Mouse (Mus musculus) heart, postnatal 0 days (tissue): ENCODE results near the gene 4930539E08Rik. TPM values are rescaled to one million over a fixed set of nuclear protein-coding genes. Genes with fewer than 3 reads are reported as not detected.
A peak's percentile ranks its signal among the peaks of the same experiment; 100 is the strongest.

Source experiments
- ATAC-seq: fragments of 200-750 bp; cut with Nextera tagmentation; 2 replicates; pipeline ENCODE4 v1.8.0; 2017; ENCODE audit warnings: low read depth, moderate number of reproducible peaks, moderate library complexity; ENCODE audit not compliant: insufficient read depth
- DNase-seq: peaks from one replicate; pipeline ENCODE4 v3.0.0-alpha.2; 2016; ENCODE audit warnings: low spot score
- H3K27ac ChIP-seq: fragments of 300-500 bp; sonication (generic); 2 replicates; pipeline ENCODE4 v1.5.1; 2014; ENCODE audit warnings: low read depth, mild to moderate bottlenecking
- H3K27me3 ChIP-seq: fragments of 300-500 bp; sonication (generic); 2 replicates; pipeline ENCODE4 v1.6.1; 2014; ENCODE audit warnings: low read length, mixed read lengths; ENCODE audit not compliant: control insufficient read depth, insufficient read depth
- H3K36me3 ChIP-seq: fragments of 300-500 bp; sonication (generic); replicated peaks from 2 replicates; pipeline ENCODE4 v1.6.1; 2014; ENCODE audit warnings: low read length, mixed read lengths; ENCODE audit not compliant: control insufficient read depth, insufficient read depth
- H3K4me1 ChIP-seq: fragments of 300-500 bp; sonication (generic); 2 replicates; pipeline ENCODE4 v1.6.1; 2014; ENCODE audit warnings: antibody characterized with exemption; ENCODE audit not compliant: control insufficient read depth, insufficient read depth
- H3K4me2 ChIP-seq: fragments of 300-500 bp; sonication (generic); 2 replicates; pipeline ENCODE4 v1.6.1; 2014; ENCODE audit warnings: low read depth, mild to moderate bottlenecking, low read length, moderate library complexity
- H3K4me3 ChIP-seq: fragments of 300-500 bp; sonication (generic); 2 replicates; pipeline ENCODE4 v1.5.1; 2014; ENCODE audit warnings: low read depth, low read length
- H3K9ac ChIP-seq: fragments of 300-500 bp; sonication (generic); replicated peaks from 2 replicates; pipeline ENCODE4 v1.6.1; 2014; ENCODE audit warnings: low read depth, low read length, mixed read lengths
- H3K9me3 ChIP-seq: fragments of 300-500 bp; sonication (generic); replicated peaks from 2 replicates; pipeline ENCODE4 v1.6.1; 2016; ENCODE audit warnings: low read length; ENCODE audit not compliant: control insufficient read depth
- CTCF ChIP-seq: IDR thresholded peaks from 2 replicates; pipeline ENCODE4 v1.5.1; 2016; ENCODE audit warnings: antibody characterized with exemption, control low read depth, low read depth
- EP300 ChIP-seq: IDR thresholded peaks from 2 replicates; pipeline ENCODE4 v1.6.1; 2016; ENCODE audit warnings: antibody characterized with exemption, low read depth
- WGBS: fragments of 180-500 bp; shearing (Covaris S2); extraction: QIAGEN DNeasy Blood & Tissue Kit; methylation state at CpG from one replicate; pipeline ENCODE4 v1.1.7; 2014; 5-methylcytosine and 5-hydroxymethylcytosine counted together
- polyA plus RNA-seq: library from polyadenylated mRNA; unstranded; fragments of >200 nt; fragmentation: Nextera tagmentation; extraction: Ambion mirVana; gene quantifications from 2 replicates; pipeline ENCODE4 v1.2.1, GENCODE M21; 2015
- total RNA-seq: library from RNA; depleted of rRNA; stranded (reverse); fragments of >200 nt; gene quantifications from 2 replicates; pipeline ENCODE4 v1.2.3, GENCODE M21; 2014; ENCODE audit warnings: low replicate concordance

The 4930539E08Rik gene
- total and polyA plus RNA-seq, 2 experiments from 2014 or later, result 0.03 TPM; not detected in 1

DNA sequence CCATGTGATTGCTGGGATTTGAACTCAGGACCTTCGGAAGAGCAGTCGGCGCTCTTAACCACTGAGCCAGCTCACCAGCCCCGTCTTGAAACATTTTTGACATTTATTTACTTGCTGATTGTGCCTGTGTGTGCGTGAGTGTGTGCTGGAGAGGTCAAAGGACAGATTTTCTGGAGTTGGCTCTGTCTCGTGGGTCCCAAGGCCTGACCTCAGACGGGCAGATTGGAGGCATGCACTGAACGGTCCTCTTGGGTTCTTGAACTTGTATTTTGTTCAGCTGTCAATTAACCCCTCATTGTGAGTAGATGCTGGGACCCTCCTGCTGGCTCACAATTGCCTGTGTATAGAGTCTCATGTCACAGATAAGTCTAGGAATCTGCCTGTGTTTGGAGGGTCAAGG, 28.9 kb downstream of the 4930539E08Rik start:
- ATAC-seq, result no peak
- Histone ChIP-seq H3K27me3 (0 out of 2 replicates have a peak, but pooled peaks cover 2% of the 10 kb centered on the region), H3K9me3 (no peaks in the 10 kb centered on the region), H3K4me2 (no peak overlapping the region), H3K9ac (no peak overlapping the region), H3K36me3 (no peaks in the 10 kb centered on the region), H3K4me1 (no peaks in the 10 kb centered on the region), H3K27ac (no peak overlapping the region), H3K4me3 (no peak overlapping the region)
- no peak for DNase-seq
- 80% methylated on average over 8 of the region's 8 CpGs for WGBS
- TF ChIP-seq CTCF (no peak), EP300 (no peak)

GRCm38 (mm10) chr17:28885231-28885630, 29.9 kb downstream of the 4930539E08Rik start:
- no peak overlapping the region for H3K9ac ChIP-seq
- no peak overlapping the region for H3K27ac ChIP-seq
- DNase-seq, result no peak

GRCm38 (mm10) chr17:28883941-28884516, 31.1 kb downstream of the 4930539E08Rik start:
- no peak overlapping the region for H3K4me2 ChIP-seq
- peaks cover 15% of the 10 kb centered on the region for H3K27me3 ChIP-seq
- DNase-seq (no peak), ATAC-seq (no peak)
- no peak overlapping the region for H3K27ac ChIP-seq
- H3K4me1 ChIP-seq, result no peaks in the 10 kb centered on the region
- H3K36me3 ChIP-seq, result no peaks in the 10 kb centered on the region
- H3K4me3 ChIP-seq, result no peak overlapping the region
- no peaks in the 10 kb centered on the region for H3K9me3 ChIP-seq
- TF ChIP-seq EP300 (no peak), CTCF (no peak)
- 56% methylated on average over 10 of the region's 10 CpGs for whole genome bisulfite sequencing
- H3K9ac ChIP-seq, result no peak overlapping the region

More at GRCm38 (mm10) chr17:28885231-28885630, 29.9 kb downstream of the 4930539E08Rik start:
- TF ChIP-seq CTCF, result no peak
- no peak for TF ChIP-seq EP300
- H3K4me1 ChIP-seq, result no peaks in the 10 kb centered on the region
- H3K4me2 ChIP-seq, result no peak overlapping the region
- WGBS, result 72% methylated on average over 8 of the region's 8 CpGs
- H3K27me3 ChIP-seq, result peaks cover 13% of the 10 kb centered on the region
- no peaks in the 10 kb centered on the region for H3K9me3 ChIP-seq
- no peak overlapping the region for H3K4me3 ChIP-seq
- no peak for ATAC-seq
- no peaks in the 10 kb centered on the region for H3K36me3 ChIP-seq

- Histone ChIP-seq H3K4me3 (no peak overlapping the region), H3K9ac (no peak overlapping the region), H3K9me3 (no peaks in the 10 kb centered on the region), H3K4me2 (no peak overlapping the region), H3K36me3 (no peaks in the 10 kb centered on the region), H3K4me1 (no peaks in the 10 kb centered on the region), H3K27ac (no peak overlapping the region), H3K27me3 (peaks cover 15% of the 10 kb centered on the region)
- TF ChIP-seq CTCF (no peak), EP300 (no peak)
- WGBS, result 55% methylated on average over 8 of the region's 8 CpGs
- ATAC-seq (no peak), DNase-seq (no peak)
Measured at GRCm38 (mm10) chr17:28882810-28883209, 32.3 kb downstream of the 4930539E08Rik start.

DNA sequence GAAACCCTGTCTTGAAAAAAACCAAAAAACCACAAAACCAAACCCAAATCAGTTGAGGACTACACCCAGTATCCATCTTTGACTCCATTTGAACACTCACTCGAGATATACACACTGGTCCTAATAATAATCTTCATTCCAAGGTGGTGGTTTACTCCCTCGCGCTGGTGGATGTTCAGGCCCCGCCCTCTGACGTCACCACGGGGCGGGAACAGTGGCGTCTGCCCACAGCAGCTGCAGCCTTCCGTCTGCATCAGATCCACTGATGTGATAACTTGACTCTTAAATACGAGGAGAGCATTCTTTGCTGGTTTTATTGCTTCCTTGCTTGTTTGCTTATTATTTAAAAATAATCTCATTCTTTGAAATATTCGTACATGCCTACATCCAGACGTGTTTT, 32.8 kb downstream of the 4930539E08Rik start:
- ATAC-seq (no peak), DNase-seq (peak; percentile 18)
- no peak overlapping the region for H3K9ac ChIP-seq
- H3K27me3 ChIP-seq, result peaks cover 15% of the 10 kb centered on the region
- H3K36me3 ChIP-seq, result no peaks in the 10 kb centered on the region
- H3K27ac ChIP-seq, result no peak overlapping the region
- no peaks in the 10 kb centered on the region for H3K4me1 ChIP-seq
- no peak overlapping the region for H3K4me3 ChIP-seq
- no peak overlapping the region for H3K4me2 ChIP-seq
- no peak for TF ChIP-seq EP300
- no peak for TF ChIP-seq CTCF
- no peaks in the 10 kb centered on the region for H3K9me3 ChIP-seq
- 4% methylated on average over 12 of the region's 12 CpGs for WGBS

DNA sequence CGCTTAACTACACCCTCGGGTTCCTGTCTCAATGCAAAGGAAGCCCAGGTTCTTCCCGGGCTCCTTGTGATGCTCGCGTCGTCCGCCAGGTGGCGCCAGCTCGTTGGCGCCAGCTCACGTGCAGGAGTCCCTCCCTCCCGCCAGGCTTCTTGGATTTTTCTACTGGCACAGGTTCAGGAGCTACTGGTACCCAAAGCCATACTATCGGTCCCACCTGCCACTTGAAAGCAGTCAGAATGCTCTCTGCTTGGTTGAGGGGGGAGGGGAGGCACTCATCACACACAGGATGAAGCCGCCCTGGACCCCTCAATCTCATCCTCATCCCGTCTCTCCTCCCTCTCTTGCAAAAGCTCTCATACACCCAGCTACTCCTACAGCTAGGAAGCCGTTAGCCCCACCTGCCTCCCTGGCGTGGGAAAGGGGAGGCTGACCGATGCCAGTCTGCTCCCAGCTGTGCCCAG, 35.2 kb downstream of the 4930539E08Rik start:
- Histone ChIP-seq H3K36me3 (no peaks in the 10 kb centered on the region), H3K9me3 (no peaks in the 10 kb centered on the region), H3K9ac (no peak overlapping the region), H3K27ac (no peak overlapping the region), H3K4me2 (no peak overlapping the region), H3K4me3 (no peak overlapping the region), H3K4me1 (peaks cover 2% of the 10 kb centered on the region; the same call in 1 of the 2 replicates), H3K27me3 (peaks cover 15% of the 10 kb centered on the region)
- TF ChIP-seq CTCF (peak; percentile 86), EP300 (no peak)
- DNase-seq (peak; percentile 57), ATAC-seq (no peak)
- 4% methylated on average over 17 of the region's 18 CpGs for WGBS
